Mouse (Mus musculus) CD4-positive, CD25-positive, alpha-beta regulatory T cell, adult 2 months (primary cell): Measurements from ENCODE around the gene Gm19684.
"Not testable (repeated sequence)": the region's sequence is repeated elsewhere in the genome, so short reads cannot be mapped to it uniquely, and the experiment has no call there.

ENCODE experiments used
- DNase-seq: peaks from one replicate; pipeline ENCODE4 v3.0.0-alpha.2; 2012; ENCODE audit warnings: low read depth, low spot score

Gm19684 gene

DNA sequence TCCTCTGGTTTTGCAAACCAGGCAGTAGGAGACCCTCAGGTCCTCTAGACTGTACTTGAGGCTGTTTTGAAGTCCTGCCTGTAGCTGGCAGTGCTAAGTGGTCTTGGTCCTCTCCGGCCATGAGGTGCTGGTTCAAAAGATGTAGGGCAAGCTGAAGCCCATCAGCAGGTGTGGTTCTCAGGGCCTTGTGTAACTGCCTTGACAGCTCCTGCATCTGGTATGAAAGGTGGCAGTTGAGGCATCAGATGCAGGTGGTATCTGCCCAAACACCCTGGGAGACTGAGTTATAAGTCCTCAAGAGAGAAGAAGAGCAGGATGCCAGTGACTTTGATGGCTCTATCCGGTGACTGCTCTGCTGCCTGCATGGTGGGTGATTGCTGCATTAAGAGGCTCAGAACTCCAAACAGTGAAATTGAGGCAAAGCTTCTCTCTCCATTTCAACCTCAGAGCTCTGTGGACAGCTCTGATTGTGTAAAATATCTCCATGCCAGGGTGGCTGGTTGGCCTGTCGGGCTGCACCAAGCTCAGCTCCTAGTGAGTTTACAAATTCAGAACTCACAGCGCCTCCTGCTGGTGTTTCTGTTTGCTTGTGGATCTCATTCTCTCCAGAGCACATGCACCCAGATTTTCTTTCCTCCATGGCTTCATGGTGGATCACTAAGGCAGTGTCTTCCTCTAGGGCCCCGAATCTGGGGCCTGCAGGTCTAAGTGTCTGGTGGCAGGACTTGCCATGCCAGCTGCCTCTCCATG lies 10.2 kb downstream of the Gm19684 start:
- peak; percentile 64 for DNase-seq

DNA sequence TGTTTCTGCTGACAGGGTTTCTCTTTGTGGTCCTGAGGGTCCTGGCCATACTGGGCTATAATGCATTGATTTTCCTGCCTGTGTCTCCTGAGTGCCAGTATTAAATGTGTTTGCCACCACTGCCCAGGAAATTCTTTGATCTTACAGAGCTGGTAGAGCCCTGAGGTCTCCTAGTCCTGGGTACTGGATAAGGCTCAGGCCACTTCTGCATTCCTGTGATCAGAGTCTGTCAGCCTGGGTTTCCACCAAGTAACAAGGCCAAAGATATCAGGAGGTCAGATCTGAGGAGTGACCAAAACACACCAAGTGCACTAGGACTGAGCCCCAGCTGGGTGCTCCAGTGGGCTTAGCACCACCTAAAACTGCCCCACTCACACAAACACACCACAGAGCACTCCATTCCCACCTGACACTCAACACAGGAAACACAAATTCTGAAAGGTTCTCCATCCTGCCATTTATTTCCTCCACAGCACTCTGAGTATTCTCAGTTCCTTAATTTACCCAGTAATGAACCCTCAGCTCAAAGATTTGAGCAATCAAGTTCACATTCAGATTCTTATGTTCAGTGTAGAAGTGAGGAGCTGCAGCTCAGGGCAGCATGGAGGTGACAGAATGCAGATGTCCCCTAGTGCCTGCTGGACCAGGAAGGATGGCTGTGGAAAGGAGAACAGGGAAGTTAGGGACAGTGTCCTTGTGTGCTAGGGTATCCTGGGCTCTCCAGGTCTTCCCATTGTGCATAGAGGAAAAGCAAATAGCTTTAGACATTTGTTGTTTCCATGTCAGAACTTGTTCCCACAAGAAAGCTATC lies 14.1 kb downstream of the Gm19684 start:
- DNase-seq: not testable (repeated sequence)

DNA sequence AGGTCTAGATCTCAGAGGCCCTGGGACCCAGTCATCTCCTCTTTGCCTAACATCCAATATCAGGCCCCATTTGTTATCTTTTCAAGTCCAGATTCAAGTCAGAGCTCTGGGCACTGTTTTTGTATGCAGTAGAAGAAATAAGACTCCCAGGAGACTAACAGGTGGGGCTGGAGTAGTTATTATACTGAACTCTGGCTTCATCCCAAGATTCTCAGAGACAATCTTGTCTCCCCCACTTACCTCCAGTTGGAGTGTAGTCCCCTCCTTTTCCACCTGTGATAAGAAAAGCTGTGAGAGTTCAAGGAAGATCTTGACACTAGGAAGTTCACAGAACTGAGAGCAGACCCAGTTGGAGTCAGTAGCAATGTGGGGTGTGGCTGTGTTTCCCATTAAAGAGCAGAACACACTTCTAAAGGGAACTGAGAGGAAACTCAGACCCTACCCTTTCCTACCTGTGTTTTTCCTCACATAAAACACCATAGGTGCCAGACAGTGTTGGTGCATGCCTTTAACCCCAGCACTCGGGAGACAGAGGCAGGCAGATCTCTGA lies 14.9 kb downstream of the Gm19684 start:
- not testable (repeated sequence) for DNase-seq

DNA sequence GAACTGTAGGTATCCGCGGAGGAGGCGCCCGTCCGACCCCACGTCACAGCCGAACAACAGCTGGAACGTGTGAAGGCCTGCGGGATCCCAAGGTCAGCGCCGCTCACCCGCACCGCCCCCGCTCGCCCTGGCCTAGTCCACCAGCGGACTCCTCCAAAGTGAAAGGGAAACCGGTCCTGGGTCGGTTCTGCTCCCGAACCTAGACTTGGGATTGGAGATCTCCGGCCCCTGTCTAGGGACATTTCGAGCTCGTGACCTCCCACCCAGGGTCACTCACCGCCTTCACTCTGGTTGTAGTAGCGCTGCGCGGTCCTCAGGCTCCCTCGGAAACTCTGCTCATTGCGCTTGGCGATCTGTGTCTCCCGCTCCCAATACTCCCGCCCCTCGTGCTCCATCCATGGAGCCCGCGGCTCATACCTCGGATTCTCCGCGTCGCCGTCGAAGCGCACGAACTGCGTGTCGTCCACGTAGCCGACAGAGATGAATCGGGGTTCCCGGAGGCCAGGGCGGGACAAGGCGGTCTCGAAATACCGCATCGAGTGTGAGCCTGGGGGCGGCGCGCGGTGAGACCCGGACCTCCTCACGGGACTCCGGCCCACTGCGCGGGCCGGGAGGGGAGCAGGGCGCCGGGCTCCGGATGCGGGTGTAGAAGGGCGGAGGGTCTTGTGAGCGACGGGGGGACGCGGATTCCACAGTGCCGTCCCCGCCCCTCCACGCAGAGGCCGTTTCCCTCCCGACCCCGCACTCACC lies 23.8 kb downstream of the Gm19684 start:
- DNase-seq: peak; percentile 58

DNA sequence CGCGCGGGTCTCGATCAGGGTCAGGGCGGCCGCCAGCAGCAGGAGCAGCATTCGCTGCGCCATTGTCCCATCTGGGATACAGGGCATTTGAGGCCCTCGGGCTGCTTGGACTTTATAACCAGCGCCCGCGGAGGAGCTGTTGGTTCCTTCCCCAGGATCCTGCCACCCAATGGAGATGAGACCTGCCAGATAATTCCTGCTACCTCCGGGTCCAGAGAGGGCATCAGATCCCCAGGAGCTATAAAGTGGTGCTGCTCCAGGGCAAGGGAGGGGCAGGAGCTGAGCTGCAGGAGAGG lies 24.3 kb downstream of the Gm19684 start:
- not testable (repeated sequence) for DNase-seq

DNA sequence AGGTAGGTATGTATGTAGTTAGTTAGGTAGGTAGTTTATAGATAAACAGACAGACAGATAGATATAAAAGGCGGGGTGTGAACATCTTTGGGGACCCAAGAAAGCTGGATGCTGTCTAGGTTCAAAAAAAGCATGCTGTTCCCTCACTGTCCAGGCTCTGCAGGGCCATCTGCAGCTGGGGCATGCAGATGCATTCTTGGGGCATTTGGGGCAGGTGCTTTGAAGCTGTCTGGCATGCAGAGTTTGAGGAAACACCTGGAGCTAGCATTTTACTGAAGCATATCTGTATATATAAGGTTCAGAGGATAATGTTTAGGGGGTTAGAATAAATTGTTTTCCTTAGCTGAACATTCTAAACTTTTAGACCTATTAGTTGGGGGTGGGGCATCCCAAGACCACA lies 25.5 kb downstream of the Gm19684 start:
- DNase-seq: not testable (repeated sequence)

DNA sequence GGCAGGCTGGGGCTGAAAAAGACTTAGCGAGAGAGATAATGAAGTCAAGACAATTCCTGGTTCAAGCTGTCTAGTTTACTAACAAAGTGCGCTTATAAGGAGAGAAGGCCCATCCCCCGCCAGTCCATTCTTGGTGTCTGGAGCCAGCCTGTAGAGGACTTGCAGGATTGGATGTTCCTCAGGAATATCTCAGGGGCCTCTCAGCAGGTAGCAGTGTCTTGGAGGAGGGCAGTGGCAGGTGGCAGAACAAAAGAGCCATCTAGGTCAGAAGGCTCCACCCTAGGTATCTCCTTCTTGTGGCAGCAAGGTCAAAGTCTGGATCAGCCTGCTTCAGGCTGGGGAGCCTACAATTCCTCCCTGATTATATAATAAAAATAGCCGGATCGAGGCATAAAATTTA lies 27.0 kb downstream of the Gm19684 start:
- not testable (repeated sequence) for DNase-seq

DNA sequence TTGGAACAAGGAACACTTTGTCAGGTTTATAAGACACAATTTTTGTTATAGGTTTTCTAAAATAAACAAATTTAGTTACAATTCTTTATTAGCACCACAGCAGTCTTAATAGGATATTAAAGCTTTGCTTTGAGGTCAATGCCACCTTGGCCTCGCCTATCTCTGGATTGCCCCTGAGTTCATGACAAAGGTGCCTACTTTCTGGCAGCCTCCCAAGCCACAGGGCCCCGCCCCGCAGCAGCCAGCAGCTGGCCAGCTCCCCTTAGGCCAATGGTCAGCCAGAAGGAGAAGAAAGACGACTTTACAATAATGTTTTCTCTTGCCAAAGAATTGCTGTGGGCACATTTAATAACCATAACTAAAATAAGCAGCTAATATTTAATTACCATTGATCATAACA lies 29.7 kb downstream of the Gm19684 start:
- not testable (repeated sequence) for DNase-seq

DNA sequence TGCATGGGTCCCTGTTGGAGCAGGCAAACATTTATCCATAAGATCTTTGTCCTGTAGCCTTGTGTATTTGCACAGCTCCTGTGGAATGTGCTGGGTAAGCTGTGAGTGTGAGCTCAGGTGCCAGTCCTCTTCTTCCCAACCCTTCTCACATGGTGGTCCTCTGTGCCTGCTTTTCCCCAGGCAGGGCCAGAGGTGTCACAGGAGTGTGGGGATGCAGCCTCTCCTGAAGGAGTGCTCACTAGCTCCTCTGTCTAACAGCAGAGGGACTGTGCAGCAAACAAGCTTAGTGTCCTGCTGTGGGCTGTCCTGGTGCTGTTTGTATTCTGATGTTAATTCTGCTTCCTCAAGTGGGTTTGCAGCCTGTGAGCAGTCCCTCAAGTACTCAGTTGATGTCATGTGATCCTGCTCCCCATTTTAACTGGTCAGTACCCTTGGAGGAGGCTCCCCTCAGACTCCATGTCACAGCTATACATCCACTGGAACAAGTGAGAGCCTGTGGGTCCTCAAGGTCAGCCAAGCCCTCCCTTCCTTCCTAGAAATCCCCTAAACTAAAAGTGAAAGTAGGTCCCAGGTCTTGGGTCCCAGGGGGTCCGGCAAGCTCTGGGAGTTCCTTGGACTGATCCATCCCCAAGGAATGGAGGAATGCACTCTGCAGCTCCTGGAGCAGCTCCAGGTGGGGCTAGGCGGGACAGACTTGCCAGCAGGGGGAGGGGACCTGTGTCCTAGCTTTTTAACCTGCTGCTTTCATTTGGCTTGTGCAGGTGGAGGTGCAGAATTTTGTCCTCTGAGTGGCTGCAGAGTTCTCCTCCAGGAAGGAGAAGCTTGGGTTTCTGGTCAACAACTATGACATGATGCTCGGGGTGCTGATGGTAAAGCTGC lies 33.0 kb downstream of the Gm19684 start:
- DNase-seq: no peak

DNA sequence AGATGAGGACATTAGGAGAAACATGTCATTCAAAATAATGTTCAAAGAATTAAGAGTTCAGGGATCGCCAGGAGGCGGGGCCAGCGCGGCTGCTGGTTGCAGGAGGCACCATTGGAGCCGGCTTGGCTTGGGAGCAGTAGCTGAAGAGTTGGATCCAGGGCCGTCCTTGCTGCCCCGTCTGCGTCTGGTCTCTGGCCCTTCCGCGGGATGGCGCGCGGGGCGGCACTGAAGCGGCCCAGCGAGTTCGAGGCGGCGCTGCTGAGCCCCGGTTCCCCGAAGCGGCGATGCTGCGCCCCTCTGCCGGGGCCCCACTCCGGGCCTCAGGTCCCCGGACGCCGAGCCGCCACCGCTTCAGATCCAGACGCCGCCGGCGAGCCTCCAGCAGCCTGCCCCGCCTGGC lies 36.3 kb downstream of the Gm19684 start:
- peak; percentile 46 for DNase-seq

DNA sequence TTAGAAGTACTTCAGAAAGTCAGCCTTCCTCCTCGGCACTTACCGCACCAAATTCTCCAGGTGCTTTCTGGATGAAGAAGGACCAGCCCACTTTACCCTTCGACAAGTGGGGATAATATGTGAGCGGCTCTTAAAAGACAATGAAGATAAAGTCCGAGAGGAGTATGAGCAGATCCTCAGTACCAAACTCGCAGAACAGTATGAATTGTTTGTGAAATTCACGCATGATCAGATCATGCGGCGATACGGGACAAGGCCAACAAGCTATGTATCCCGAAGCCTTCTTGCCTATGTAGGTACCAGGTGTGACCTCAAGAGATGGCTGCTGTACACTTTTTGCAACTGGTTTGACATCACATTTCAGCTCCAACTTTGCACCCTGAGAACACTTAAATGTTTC lies 36.8 kb downstream of the Gm19684 start:
- not testable (repeated sequence) for DNase-seq

DNA sequence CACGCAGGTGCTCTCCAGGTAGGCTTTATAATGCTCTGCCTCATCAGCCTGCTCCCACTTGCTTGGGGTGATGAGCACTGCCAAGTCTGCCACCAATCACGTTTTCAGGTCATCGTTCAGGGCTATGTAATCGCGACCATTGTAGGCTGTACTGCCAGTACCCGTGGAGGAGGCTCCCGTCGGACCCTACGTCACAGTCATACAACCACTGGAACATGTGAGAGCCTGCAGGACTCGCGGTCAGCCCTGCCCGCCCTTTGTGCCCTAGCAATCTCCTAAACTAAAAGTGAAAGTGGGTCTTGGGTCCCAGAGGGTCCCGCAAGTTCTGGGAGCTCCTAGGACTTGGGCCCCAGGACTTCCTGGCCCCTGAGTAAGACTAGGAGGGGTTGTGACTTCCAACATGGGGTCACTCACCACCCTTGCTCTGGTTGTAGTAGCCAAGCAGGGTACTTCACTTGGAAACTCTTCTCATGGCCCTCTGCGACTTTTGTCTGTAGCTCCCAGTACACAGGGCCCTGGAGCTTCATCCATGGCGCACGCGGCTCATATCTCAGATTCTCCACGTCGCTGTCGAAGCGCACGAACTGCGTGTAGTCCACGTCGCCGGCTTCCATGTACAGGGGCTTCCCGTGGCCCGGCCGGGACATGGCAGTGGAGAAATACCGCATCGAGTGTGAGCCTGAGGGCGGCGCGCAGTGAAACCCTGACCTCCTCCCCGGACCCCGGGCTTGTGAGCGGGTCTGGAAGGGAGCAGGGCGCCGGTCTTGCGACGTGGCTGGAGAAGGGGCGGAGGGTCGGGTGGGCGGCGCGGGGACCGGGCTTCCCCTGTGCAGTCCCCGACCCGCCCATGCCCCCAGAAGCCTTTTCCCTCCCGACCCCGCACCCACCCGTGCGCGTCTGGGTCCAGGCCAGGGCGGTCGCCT lies 39.9 kb downstream of the Gm19684 start:
- DNase-seq: peak; percentile 48

DNA sequence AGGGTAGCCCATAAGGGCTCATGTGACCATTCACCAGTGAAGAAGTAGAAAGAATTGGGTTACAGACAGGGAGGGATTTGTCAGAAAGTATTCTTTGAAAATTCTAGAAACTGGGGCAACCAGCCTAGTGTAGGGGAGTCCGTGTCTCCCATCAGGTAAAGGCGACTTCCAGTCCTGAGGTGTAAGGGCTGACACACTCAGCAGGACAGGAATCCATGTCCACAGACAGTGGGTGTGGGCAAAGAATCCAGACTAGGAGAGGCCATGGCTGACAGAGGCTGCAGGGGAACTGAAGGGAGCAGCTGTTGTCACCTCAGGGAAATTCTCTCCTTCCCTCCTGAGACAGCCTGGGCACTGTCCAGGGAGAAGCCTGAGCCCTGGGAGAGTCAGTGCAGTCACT lies 45.4 kb downstream of the Gm19684 start:
- DNase-seq: not testable (repeated sequence)

DNA sequence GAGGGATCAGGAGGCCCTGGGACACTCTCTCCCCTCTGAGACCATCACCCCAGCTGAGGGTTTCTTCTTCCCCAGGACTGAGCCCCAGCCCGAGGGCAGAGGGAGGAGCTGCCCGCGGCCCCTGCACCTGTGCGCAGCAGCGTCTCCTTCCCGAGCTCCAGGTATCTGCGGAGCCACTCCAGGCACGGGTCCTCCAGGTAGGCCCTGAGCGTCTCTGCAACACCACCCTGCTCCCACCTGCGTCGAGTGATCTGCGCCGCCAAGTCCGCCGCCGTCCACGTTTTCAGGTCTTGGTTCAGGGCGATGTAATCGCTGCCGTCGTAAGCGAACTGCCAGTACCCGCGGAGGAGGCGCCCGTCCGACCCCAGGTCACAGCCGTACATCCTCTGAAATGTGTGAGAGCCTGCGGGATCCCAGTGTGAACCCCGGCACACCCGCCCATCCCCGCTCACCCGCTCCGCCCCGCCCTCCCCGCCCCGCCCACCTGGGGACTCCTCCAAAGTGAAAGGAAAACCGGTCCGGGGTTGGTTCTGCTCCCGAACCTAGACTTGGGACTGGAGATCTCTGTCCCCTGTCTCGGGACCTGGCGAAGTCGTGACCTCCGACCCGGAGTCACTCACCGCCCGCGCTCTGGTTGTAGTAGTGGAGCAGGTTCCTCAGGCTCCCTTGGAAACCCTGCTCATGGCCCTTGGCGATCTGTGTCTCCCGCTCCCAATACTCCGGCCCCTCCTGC lies 46.0 kb downstream of the Gm19684 start:
- peak; percentile 79 for DNase-seq

DNA sequence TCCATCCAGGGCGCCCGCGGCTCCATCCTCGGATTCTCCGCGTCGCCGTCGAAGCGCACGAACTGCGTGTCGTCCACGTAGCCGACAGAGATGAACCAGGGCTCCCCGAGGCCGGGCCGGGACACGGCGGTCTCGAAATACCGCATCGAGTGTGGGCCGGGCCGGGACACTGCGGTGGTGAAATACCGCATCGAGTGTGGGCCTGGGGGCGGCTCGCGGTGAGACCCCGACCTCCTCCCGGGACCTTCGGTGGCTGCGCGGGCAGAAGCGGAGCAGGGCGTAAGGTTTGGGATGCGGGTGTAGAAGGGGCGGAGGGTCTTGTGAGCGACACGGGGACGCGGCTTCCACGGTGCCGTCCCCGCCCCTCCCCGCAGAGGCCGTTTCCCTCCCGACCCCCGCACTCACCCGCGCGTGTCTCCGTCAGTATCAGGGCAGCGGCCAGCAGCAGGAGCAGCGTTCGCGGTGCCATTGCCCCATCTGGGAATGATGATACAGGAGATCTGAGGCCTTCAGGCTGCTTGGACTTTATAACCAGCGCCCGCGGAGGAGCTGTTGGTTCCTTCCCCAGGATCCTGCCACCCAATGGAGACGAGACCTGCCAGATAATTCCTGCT lies 46.7 kb downstream of the Gm19684 start, which contains the start of gene Gm8909:
Gene Gm8909 (minus strand): TSS at position 499 of the 614 bp plus-strand sequence.
- peak; percentile 36 for DNase-seq

DNA sequence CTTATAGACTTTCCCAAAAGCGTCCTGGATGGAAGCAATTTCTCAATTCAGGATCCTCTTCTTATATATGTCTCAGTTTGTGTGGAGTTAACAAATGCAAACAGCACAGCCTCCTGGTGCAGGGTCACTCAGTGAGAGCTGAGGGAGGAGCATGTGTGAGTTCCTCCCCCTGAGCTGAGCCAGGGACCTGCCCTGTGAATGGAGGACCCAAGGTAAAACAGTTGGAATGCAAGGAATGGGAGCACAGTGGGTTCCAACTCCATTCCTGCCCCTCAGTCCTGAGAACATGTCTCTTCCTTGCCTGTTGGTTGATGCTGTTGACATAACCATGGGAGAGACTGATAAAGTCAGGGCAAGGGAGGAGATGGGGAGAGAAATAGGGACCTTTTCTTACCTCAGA lies 47.6 kb downstream of the Gm19684 start:
- DNase-seq: not testable (repeated sequence)

DNA sequence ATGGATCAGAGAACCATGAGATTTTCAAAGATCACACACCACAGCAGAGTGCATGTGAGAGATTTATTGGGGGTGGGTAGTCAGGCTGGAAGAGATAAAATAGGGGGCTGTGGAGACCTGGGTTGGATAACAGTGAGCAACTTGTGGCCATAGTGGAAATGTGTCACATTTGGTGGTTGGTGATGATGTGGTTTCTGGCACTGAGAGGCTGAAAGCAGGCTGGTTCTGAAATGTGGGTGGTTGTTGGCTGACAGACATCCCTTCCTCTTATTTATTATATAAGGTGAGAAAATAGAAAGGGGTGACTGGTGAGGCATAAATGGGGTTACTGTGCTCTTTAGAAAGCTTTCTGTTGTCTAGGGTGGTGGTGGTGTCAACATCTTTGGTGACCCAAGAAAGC lies 48.3 kb downstream of the Gm19684 start:
- DNase-seq: no peak

DNA sequence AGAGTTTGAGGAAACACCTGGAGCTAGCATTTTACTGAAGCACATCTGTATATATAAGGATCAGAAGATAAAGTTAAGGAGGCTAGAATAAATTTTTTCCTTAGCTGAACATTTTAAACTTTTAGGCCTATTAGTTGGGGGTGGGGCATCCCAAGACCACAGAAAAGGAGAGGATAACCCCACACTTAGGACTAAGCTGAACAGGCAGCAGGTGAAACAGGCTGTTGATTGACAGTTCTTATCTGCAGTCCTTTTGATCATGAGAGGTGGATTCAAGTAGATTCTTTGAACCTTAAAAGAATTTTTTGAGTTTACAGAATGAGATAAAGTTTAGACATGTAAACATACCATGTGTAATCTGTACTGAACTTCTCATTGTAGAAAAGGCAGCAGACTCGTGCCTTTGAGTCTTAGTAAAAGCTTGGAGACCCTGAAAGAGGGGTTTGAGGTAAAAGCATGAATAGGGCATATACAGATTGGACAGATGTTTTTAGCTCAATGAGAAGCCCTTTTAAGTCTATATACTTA lies 48.9 kb downstream of the Gm19684 start:
- DNase-seq: no peak
